Comparison of ENCODE assay signal across 8 mouse cellular contexts in the genomic region with DNA sequence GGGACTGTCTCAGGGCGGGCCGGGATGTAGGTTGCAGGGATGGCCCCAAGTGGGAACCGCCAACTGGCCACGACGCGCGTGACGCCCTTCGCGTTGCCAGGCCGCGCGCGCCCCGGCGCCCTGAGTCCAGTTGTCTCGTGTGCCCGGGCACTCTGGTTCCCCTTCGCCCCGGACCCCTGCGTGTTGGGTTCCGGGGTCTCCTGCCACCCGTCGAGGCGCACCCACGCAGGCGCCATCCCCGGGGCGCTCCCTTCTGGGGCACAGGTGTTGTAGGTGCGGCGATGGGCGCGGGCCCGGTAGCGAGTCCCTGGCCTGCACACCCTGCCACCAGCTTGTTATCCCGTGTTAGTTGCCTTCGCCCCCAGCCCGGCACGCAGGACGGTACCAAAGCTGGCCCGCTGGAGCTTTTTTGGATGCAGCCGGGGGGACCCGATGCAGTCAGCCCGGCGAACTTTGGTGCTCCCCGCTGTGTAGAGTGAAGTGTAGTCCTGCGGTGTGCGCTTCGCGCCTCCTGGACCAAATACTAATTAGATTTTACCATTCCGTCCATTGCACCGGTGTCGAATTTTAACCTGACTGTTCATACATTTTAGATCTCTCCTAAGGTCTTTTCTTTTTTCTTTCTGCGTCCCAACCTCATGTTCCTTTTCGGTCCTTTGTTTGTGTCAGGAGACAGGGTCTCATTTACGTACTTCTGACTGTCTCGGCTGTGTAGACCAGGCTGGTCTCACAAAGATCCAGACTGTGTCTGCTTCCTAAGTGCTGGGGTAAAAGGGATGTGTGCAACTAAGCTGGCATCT. TPM values are rescaled to one million over a fixed set of nuclear protein-coding genes. Genes with fewer than 3 reads are reported as not detected.
DNase-seq lines count a peak whose midpoint lies in the region; ATAC-seq and TF ChIP-seq lines count a peak whose summit lies in the region.

No protein-coding gene starts in this region.

- no peaks in the 10 kb centered on the region for H3K27me3 ChIP-seq in heart, embryonic 15.5 days
- H3K27me3 ChIP-seq in E14TG2a.4 (ENCODE audit: insufficient read depth, low read length): no peaks in the 10 kb centered on the region
- no peaks in the 10 kb centered on the region for H3K27me3 ChIP-seq in embryonic facial prominence, embryonic 12.5 days
- H3K27me3 ChIP-seq in limb, embryonic 10.5 days (ENCODE audit: low read depth, poor library complexity, severe bottlenecking): no peaks in the 10 kb centered on the region
- H3K27me3 ChIP-seq in neural tube, embryonic 15.5 days (replicated peaks): no peaks in the 10 kb centered on the region

- no peak for ATAC-seq in heart, embryonic 15.5 days (replicated peaks; ENCODE audit: insufficient number of reproducible peaks, insufficient read depth, low FRiP score, low read depth)
- ATAC-seq in embryonic facial prominence, embryonic 12.5 days (ENCODE audit: insufficient number of reproducible peaks, insufficient read depth, low FRiP score, low TSS enrichment): no peak; the same call in 1 of the 2 replicates
- ATAC-seq in neural tube, embryonic 15.5 days (ENCODE audit: low FRiP score): peak; percentile 69

- DNase-seq in heart, adult 8-10 months (ENCODE audit: low spot score): no peak
- no peak for DNase-seq in limb, embryonic 10.5 days (ENCODE audit: low spot score)
- DNase-seq in cerebellum, adult 11-12 months: no peak
- DNase-seq in natural killer cell, adult 2 months (ENCODE audit: low spot score in 2 of 2): no peak

- H3K36me3 ChIP-seq in heart, embryonic 15.5 days: no peaks in the 10 kb centered on the region
- peaks cover 27% of the 10 kb centered on the region for H3K36me3 ChIP-seq in E14TG2a.4 (ENCODE audit: insufficient read depth, low read length)
- no peaks in the 10 kb centered on the region for H3K36me3 ChIP-seq in embryonic facial prominence, embryonic 12.5 days
- no peaks in the 10 kb centered on the region; the same call in 1 of the 2 replicates for H3K36me3 ChIP-seq in limb, embryonic 10.5 days
- no peaks in the 10 kb centered on the region for H3K36me3 ChIP-seq in neural tube, embryonic 15.5 days

- H3K4me1 ChIP-seq in heart, embryonic 15.5 days (replicated peaks): peaks cover 24% of the 10 kb centered on the region
- peaks cover 83% of the 10 kb centered on the region for H3K4me1 ChIP-seq in E14TG2a.4 (replicated peaks; ENCODE audit: low read depth, low read length)
- peaks cover 25% of the 10 kb centered on the region for H3K4me1 ChIP-seq in embryonic facial prominence, embryonic 12.5 days
- peaks cover 30% of the 10 kb centered on the region for H3K4me1 ChIP-seq in limb, embryonic 10.5 days
- peaks cover 31% of the 10 kb centered on the region for H3K4me1 ChIP-seq in neural tube, embryonic 15.5 days

- H3K27ac ChIP-seq in heart, embryonic 15.5 days: peak overlapping the region; percentile 55
- peak overlapping the region; percentile 90 for H3K27ac ChIP-seq in embryonic facial prominence, embryonic 12.5 days
- H3K27ac ChIP-seq in limb, embryonic 10.5 days: peak overlapping the region; percentile 89
- H3K27ac ChIP-seq in neural tube, embryonic 15.5 days (replicated peaks): peak overlapping the region; percentile 88

- peak overlapping the region; percentile 91 for H3K4me2 ChIP-seq in heart, embryonic 15.5 days
- peak overlapping the region; percentile 78 for H3K4me2 ChIP-seq in embryonic facial prominence, embryonic 12.5 days (replicated peaks)
- peak overlapping the region; percentile 82 for H3K4me2 ChIP-seq in neural tube, embryonic 15.5 days

- 1% methylated on average over 57 of the region's 57 CpGs for WGBS in heart, embryonic 15.5 days
- under 1% methylated on average over 57 of the region's 57 CpGs for WGBS in embryonic facial prominence, embryonic 12.5 days
- whole genome bisulfite sequencing in limb, embryonic 10.5 days: 2% methylated on average over 57 of the region's 57 CpGs
- under 1% methylated on average over 57 of the region's 57 CpGs for WGBS in neural tube, embryonic 15.5 days

- H3K4me3 ChIP-seq in heart, embryonic 15.5 days: peak overlapping the region; percentile 84
- peak overlapping the region; percentile 98 for H3K4me3 ChIP-seq in E14TG2a.4 (replicated peaks; ENCODE audit: low read length)
- H3K4me3 ChIP-seq in embryonic facial prominence, embryonic 12.5 days: peak overlapping the region; percentile 97
- H3K4me3 ChIP-seq in limb, embryonic 10.5 days: peak overlapping the region; percentile 88
- peak overlapping the region; percentile 88 for H3K4me3 ChIP-seq in neural tube, embryonic 15.5 days (replicated peaks)

- no peaks in the 10 kb centered on the region for H3K9me3 ChIP-seq in heart, embryonic 15.5 days (replicated peaks)
- no peaks in the 10 kb centered on the region for H3K9me3 ChIP-seq in E14TG2a.4 (ENCODE audit: low read length)
- no peaks in the 10 kb centered on the region for H3K9me3 ChIP-seq in embryonic facial prominence, embryonic 12.5 days
- H3K9me3 ChIP-seq in limb, embryonic 10.5 days (replicated peaks): no peaks in the 10 kb centered on the region
- no peaks in the 10 kb centered on the region for H3K9me3 ChIP-seq in neural tube, embryonic 15.5 days (replicated peaks)

- H3K9ac ChIP-seq in heart, embryonic 15.5 days: peak overlapping the region; percentile 81
- peak overlapping the region; percentile 88 for H3K9ac ChIP-seq in embryonic facial prominence, embryonic 12.5 days
- H3K9ac ChIP-seq in neural tube, embryonic 15.5 days (replicated peaks): peak overlapping the region; percentile 77

- no peak for TF ChIP-seq CTCF in E14TG2a.4 (conservative IDR thresholded peaks at IDR 0.05; ENCODE audit: low read length)

RNA-seq across cellular contexts. Expression of a gene that starts 0.5 kb away (rescaled TPM):
- polyA plus RNA-seq in heart, embryonic 15.5 days (2015; fragmentation: Nextera tagmentation; extraction: Ambion mirVana): 32.4 and 38.9 TPM in 2 replicates
- total RNA-seq in heart, adult 8-10 months (2022): 10 to 100 TPM; 48.0 to 58.0 (median 50.7) TPM
- polyA plus RNA-seq in embryonic facial prominence, embryonic 12.5 days (2016; fragmentation: Nextera tagmentation; extraction: Ambion mirVana): 49.3 and 53.0 TPM in 2 replicates
- polyA plus RNA-seq in limb, embryonic 10.5 days (2016; fragmentation: Nextera tagmentation; extraction: Ambion mirVana): 47.9 and 52.7 TPM in 2 replicates
- 41.7 and 42.1 TPM in 2 replicates for polyA plus RNA-seq in neural tube, embryonic 15.5 days (2015; fragmentation: Nextera tagmentation; extraction: Ambion mirVana)

RNA-seq across cellular contexts. Expression of a gene that starts 50.9 kb away (rescaled TPM):
- polyA plus RNA-seq in heart, embryonic 15.5 days (2015; fragmentation: Nextera tagmentation; extraction: Ambion mirVana): 5.0 and 8.5 TPM in 2 replicates
- total RNA-seq in heart, adult 8-10 months (2022): 10 to 100 TPM; 16.1 to 20.0 (median 18.2) TPM
- polyA plus RNA-seq in embryonic facial prominence, embryonic 12.5 days (2016; fragmentation: Nextera tagmentation; extraction: Ambion mirVana): 6.0 TPM in 2 replicates
- 12.9 and 13.1 TPM in 2 replicates for polyA plus RNA-seq in limb, embryonic 10.5 days (2016; fragmentation: Nextera tagmentation; extraction: Ambion mirVana)
- polyA plus RNA-seq in neural tube, embryonic 15.5 days (2015; fragmentation: Nextera tagmentation; extraction: Ambion mirVana): 3.9 and 4.6 TPM in 2 replicates

RNA-seq across cellular contexts. Expression of a gene that starts 51.2 kb away (rescaled TPM):
- polyA plus RNA-seq in heart, embryonic 15.5 days (2015; fragmentation: Nextera tagmentation; extraction: Ambion mirVana): 132 and 146 TPM in 2 replicates
- total RNA-seq in heart, adult 8-10 months (2022): 10 to 100 TPM; 39.1 to 45.9 (median 43.7) TPM
- polyA plus RNA-seq in embryonic facial prominence, embryonic 12.5 days (2016; fragmentation: Nextera tagmentation; extraction: Ambion mirVana): 157 and 164 TPM in 2 replicates
- polyA plus RNA-seq in limb, embryonic 10.5 days (2016; fragmentation: Nextera tagmentation; extraction: Ambion mirVana): 196 and 215 TPM in 2 replicates
- polyA plus RNA-seq in neural tube, embryonic 15.5 days (2015; fragmentation: Nextera tagmentation; extraction: Ambion mirVana): 119 and 126 TPM in 2 replicates

RNA-seq across cellular contexts. Expression of a gene that starts 51.2 kb away (rescaled TPM):
- 10.1 and 12.3 TPM in 2 replicates for polyA plus RNA-seq in heart, embryonic 15.5 days (2015; fragmentation: Nextera tagmentation; extraction: Ambion mirVana)
- total RNA-seq in heart, adult 8-10 months (2022): 1 to 10 TPM; 2.1 to 2.7 (median 2.3) TPM
- polyA plus RNA-seq in embryonic facial prominence, embryonic 12.5 days (2016; fragmentation: Nextera tagmentation; extraction: Ambion mirVana): 26.2 and 28.5 TPM in 2 replicates
- 3.2 and 4.9 TPM in 2 replicates for polyA plus RNA-seq in limb, embryonic 10.5 days (2016; fragmentation: Nextera tagmentation; extraction: Ambion mirVana)
- polyA plus RNA-seq in neural tube, embryonic 15.5 days (2015; fragmentation: Nextera tagmentation; extraction: Ambion mirVana): 272 and 321 TPM in 2 replicates
